Mouse (Mus musculus) sigmoid colon, adult 10 weeks (tissue): ENCODE measurements around the gene Scgb2b2. TPM values are rescaled to one million over a fixed set of nuclear protein-coding genes. Genes with fewer than 3 reads are reported as not detected.

Experiments used
- polyA plus RNA-seq: library from polyadenylated mRNA; stranded (reverse); fragments of 350-450 nt; fragmentation: Illumina TruSeq; extraction: RNeasy Lipid Tissue Mini Kit (QIAGEN cat#74804); gene quantifications from one replicate; pipeline ENCODE4 v1.2.3, GENCODE M21; 2014; ENCODE audit warnings: low read depth, low replicate concordance

Gene Scgb2b2
- not detected for polyA plus RNA-seq

GRCm38 (mm10) chr7:31290208-31290607 is at the start of gene Scgb2b2:
Gene Scgb2b2 (plus strand): TSS chr7:31290508.

GRCm38 (mm10) chr7:31291721-31292120 is 1.4 kb downstream of the Scgb2b2 start, which contains the start of gene Scgb1b2:
Gene Scgb1b2 (minus strand): TSS chr7:31291821.

Other genes with a start within 250 kb of the Scgb2b2 start
- gene Fxyd5, start 248.0 kb upstream of the Scgb2b2 start, polyA plus RNA-seq, result 8.9 TPM
- not detected for gene Fxyd7, start 239.0 kb upstream of the Scgb2b2 start, polyA plus RNA-seq
- 4.1 TPM for gene Fxyd1, start 233.3 kb upstream of the Scgb2b2 start, polyA plus RNA-seq
- gene Lgi4, start 231.2 kb upstream of the Scgb2b2 start, polyA plus RNA-seq, result 1.1 TPM
- gene Fxyd3, start 213.8 kb upstream of the Scgb2b2 start, polyA plus RNA-seq, result 55.5 TPM
- gene Hpn, start 175.2 kb upstream of the Scgb2b2 start, polyA plus RNA-seq, result 0.76 TPM
- not detected for gene Scn1b, start 163.5 kb upstream of the Scgb2b2 start, polyA plus RNA-seq
- 7.0 TPM for gene Gramd1a, start 134.6 kb upstream of the Scgb2b2 start, polyA plus RNA-seq
- not detected for gene Scgb1b2, start 1.3 kb downstream of the Scgb2b2 start, polyA plus RNA-seq
- not detected for gene Scgb2b3, start 71.6 kb downstream of the Scgb2b2 start, polyA plus RNA-seq
- 5.0 TPM for gene Scgb1b3, start 85.1 kb downstream of the Scgb2b2 start, polyA plus RNA-seq